Mouse (Mus musculus) limb, embryonic 12.5 days (tissue): Measurements from ENCODE around the gene Letm1. TPM values are rescaled to one million over a fixed set of nuclear protein-coding genes. Genes with fewer than 3 reads are reported as not detected.

Experiments used
- ATAC-seq: fragments of 200-750 bp; cut with Nextera tagmentation; 2 replicates; pipeline ENCODE4 v1.8.0; 2017; ENCODE audit warnings: low read depth, moderate TSS enrichment; ENCODE audit not compliant: insufficient number of reproducible peaks, insufficient read depth, low FRiP score, low TSS enrichment
- H3K27ac ChIP-seq: fragments of 300-500 bp; sonication (generic); 2 replicates; pipeline ENCODE4 v1.5.1; 2016; ENCODE audit warnings: mild to moderate bottlenecking, moderate library complexity
- H3K27me3 ChIP-seq: fragments of 300-500 bp; sonication (generic); 2 replicates; pipeline ENCODE4 v1.6.1; 2016; ENCODE audit warnings: mild to moderate bottlenecking, moderate library complexity
- H3K36me3 ChIP-seq: fragments of 300-500 bp; sonication (generic); 2 replicates; pipeline ENCODE4 v1.6.1; 2016; ENCODE audit warnings: mild to moderate bottlenecking, moderate library complexity
- H3K4me1 ChIP-seq: fragments of 300-500 bp; sonication (generic); replicated peaks from 2 replicates; pipeline ENCODE4 v1.6.1; 2016
- H3K4me2 ChIP-seq: fragments of 300-500 bp; sonication (generic); 2 replicates; pipeline ENCODE4 v1.6.1; 2016; ENCODE audit warnings: mild to moderate bottlenecking, moderate library complexity
- H3K4me3 ChIP-seq: fragments of 300-500 bp; sonication (generic); replicated peaks from 2 replicates; pipeline ENCODE4 v1.5.1; 2016; ENCODE audit warnings: mild to moderate bottlenecking
- H3K9ac ChIP-seq: fragments of 300-500 bp; sonication (generic); replicated peaks from 2 replicates; pipeline ENCODE4 v1.6.1; 2016; ENCODE audit warnings: mild to moderate bottlenecking, moderate library complexity
- H3K9me3 ChIP-seq: fragments of 300-500 bp; sonication (generic); 2 replicates; pipeline ENCODE4 v1.6.1; 2016; ENCODE audit warnings: mild to moderate bottlenecking, moderate library complexity
- WGBS: fragments of 180-500 bp; shearing (Covaris S2); methylation state at CpG from one replicate; pipeline ENCODE4 v1.1.7; 2016; 5-methylcytosine and 5-hydroxymethylcytosine counted together
- polyA plus RNA-seq: library from polyadenylated mRNA; unstranded; fragments of >200 nt; fragmentation: Nextera tagmentation; extraction: Ambion mirVana; gene quantifications from 2 replicates; pipeline ENCODE4 v1.2.1, GENCODE M21; 2016

The Letm1 gene
- polyA plus RNA-seq, 1 experiment from 2014 or later, result 55.7 TPM

DNA sequence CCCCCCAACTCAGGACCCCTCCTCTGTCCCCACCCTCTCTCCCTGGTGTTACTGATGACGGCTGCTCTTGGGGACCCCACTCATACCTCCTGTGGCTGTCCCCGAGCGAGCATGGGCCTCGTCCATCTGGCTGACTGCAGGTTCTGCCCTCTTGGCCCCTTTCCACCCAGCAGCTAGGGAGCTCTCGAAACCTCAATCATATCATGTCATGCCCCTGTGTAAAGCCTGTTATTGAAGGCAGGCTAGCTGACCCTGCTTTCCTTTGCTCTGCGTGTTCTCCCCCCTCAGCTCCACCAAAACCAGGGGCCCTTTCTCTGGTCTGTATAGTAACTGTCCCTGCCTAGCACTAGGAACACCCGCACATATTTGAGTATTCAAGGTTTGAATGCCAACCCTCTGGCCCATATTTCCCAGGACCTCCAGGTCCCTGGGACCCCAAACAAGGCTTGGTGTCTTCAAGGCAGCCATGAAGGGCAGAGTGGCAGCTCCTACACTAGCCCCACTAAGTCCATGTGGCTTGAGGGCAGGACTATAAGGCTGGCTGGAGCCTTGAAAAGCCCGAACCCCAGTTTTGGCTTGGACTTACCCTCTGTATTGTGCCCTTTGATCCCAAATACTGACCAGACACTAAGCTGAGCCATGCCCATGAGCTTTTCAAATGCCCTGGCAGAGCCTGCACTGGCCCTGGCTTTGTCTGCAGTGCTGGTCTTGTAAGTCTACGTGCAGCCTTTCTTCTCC, 76.8 kb downstream of the Letm1 start:
- 39% methylated on average over 9 of the region's 9 CpGs for WGBS
- no peak for ATAC-seq
- no peak overlapping the region for H3K4me3 ChIP-seq
- H3K36me3 ChIP-seq, result no peaks in the 10 kb centered on the region
- H3K4me1 ChIP-seq, result peaks cover 26% of the 10 kb centered on the region
- 0 out of 2 replicates have a peak overlapping the region, but pooled peaks have one; percentile 23 for H3K27ac ChIP-seq
- H3K27me3 ChIP-seq, result peaks cover 11% of the 10 kb centered on the region; the same call in 1 of the 2 replicates
- H3K4me2 ChIP-seq, result no peak overlapping the region
- H3K9me3 ChIP-seq, result no peaks in the 10 kb centered on the region
- H3K9ac ChIP-seq, result no peak overlapping the region

DNA sequence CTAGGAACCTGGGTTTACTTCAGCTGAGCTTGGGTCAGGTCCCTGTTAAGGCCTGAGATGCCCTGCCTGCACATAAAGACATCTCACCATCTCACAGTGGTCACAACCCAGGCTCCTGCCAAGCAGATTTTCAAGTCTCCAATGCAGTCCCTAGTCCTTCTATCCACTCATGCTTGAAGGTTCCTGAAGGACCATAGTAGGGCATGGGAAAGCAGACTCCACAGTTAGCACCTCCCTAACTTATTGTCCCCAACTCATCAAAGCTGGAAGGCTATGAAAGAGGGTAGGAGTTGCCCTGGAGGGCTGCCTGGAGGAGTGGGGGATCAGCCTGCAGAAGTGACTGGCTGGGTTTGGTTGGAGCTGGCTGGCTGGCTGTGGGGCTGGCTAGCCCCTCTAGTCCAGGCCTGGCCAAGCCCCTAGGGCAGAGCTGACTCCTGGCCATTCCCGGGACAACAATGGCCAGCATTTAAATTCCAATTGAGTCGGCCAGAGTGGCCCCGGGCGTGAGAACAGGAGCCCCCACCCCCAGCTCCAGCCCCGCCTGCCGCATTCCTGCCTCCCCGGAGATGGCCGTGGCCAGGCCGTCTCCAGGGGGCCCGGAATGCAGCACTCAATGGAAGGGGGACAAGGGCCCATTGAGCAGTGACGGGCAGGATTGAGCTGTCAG, 77.5 kb downstream of the Letm1 start:
- no peak overlapping the region; the same call in 1 of the 2 replicates for H3K4me2 ChIP-seq

DNA sequence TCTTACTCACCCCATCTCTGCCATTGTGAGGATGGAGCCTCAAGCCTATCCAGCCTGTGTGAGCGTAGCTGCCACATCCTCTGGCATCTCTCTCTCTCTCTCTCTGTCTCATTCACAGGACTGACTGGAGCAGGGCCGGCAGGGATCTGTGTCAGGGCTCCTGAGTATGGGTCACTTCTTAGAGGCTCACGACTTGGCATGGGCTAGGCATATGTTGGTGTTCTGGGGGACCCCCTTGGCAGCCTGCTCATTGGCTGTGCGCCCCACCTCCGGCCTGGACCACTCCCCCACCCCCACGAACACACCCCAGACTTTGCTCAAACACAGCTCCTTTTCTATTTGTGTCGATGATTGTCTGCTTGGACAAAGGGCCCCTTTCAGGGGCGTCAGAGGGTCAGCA, 78.6 kb downstream of the Letm1 start:
- ATAC-seq, result no peak
- H3K27me3 ChIP-seq, result peaks cover 25% of the 10 kb centered on the region
- 73% methylated on average over 8 of the region's 8 CpGs for WGBS

More for the DNA sequence above, 77.5 kb downstream of the Letm1 start:
- Histone ChIP-seq H3K36me3 (no peaks in the 10 kb centered on the region), H3K9ac (no peak overlapping the region), H3K4me1 (peaks cover 33% of the 10 kb centered on the region), H3K27ac (no peak overlapping the region; the same call in 1 of the 2 replicates), H3K4me3 (no peak overlapping the region), H3K27me3 (peaks cover 18% of the 10 kb centered on the region), H3K9me3 (no peaks in the 10 kb centered on the region)
- no peak for ATAC-seq
- 7% methylated on average over 11 of the region's 11 CpGs for WGBS

DNA sequence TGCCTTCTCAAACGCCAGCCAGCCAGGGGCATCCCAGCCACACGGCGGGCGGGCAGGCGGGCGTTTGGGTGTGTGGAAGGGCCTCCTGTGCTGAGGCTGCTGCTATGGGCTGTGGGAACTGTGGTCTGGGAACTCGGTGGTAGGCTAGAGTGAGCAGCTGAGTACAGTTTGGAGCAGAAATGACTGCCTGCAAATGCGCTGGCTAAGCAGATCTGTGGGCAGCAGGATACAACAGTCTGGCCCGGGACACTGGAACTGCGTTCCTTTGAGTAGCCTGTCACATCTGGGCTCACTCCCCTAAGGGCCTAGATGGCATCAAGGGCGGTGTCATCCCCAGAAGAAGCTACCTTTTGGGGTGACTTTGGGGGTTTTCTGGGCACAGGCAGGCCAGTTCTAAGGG, 80.8 kb downstream of the Letm1 start:
- Histone ChIP-seq H3K27ac (no peak overlapping the region), H3K9ac (no peak overlapping the region), H3K36me3 (no peaks in the 10 kb centered on the region), H3K4me2 (no peak overlapping the region), H3K4me3 (no peak overlapping the region), H3K27me3 (peaks cover 39% of the 10 kb centered on the region), H3K9me3 (no peaks in the 10 kb centered on the region), H3K4me1 (peaks cover 62% of the 10 kb centered on the region)
- ATAC-seq, result no peak
- 84% methylated on average over 11 of the region's 11 CpGs for WGBS

More for the DNA sequence above, 78.6 kb downstream of the Letm1 start:
- Histone ChIP-seq H3K4me2 (no peak overlapping the region), H3K9me3 (no peaks in the 10 kb centered on the region), H3K4me1 (peaks cover 44% of the 10 kb centered on the region), H3K27ac (no peak overlapping the region), H3K9ac (no peak overlapping the region), H3K36me3 (no peaks in the 10 kb centered on the region), H3K4me3 (no peak overlapping the region)

DNA sequence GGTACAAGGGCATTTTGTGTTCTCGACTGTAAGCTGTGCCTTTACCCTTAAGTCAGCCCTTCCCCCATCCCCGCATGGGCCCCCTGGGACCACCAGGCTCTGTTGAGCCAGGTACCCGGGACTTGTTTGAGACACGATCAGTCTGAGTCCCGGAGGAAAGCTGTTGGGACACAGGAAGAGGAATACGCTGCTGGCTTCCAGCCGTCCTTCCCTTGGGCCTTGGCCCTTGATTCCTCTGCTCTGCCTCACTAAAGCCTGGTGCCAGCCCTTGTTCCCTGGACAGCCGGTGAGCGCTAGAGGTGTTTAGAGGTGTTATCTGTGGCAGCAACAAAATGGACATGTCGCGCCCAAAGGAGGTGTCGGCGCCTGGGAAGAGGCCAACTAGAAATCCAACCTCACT, 82.6 kb downstream of the Letm1 start:
- peaks cover 47% of the 10 kb centered on the region for H3K27me3 ChIP-seq

DNA sequence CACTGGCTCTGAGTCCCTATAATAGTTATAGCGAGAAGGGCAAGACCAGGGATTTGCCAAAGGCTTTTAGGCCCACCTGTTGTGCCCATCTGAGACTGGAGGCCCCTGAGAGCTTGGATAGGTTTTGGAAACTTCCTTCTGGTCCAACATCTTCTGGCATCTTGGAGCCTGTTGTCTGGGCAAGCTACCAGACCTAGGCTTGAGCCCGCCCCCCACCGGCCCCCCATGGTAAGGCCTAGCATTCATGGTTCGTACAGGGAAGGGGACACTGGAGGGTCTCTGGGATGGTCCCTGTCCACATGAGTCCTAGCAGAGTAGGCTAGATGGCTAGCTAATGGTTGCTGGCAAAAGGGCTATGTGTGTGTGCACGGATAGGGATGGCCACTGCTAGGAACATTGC, 83.9 kb downstream of the Letm1 start:
- ATAC-seq, result no peak
- no peaks in the 10 kb centered on the region for H3K36me3 ChIP-seq
- no peak overlapping the region for H3K4me3 ChIP-seq
- H3K9me3 ChIP-seq, result no peaks in the 10 kb centered on the region
- H3K4me2 ChIP-seq, result no peak overlapping the region
- WGBS, result 85% methylated on average over 5 of the region's 5 CpGs
- H3K4me1 ChIP-seq, result peaks cover 73% of the 10 kb centered on the region
- H3K27me3 ChIP-seq, result peaks cover 47% of the 10 kb centered on the region
- no peak overlapping the region for H3K9ac ChIP-seq
- H3K27ac ChIP-seq, result peak overlapping the region; percentile 67; the same call in 1 of the 2 replicates

More for the DNA sequence above, 82.6 kb downstream of the Letm1 start:
- WGBS, result 37% methylated on average over 13 of the region's 13 CpGs
- Histone ChIP-seq H3K4me2 (no peak overlapping the region), H3K9ac (no peak overlapping the region), H3K4me1 (peaks cover 69% of the 10 kb centered on the region), H3K9me3 (no peaks in the 10 kb centered on the region), H3K36me3 (no peaks in the 10 kb centered on the region), H3K27ac (no peak overlapping the region), H3K4me3 (no peak overlapping the region)
- ATAC-seq, result no peak

DNA sequence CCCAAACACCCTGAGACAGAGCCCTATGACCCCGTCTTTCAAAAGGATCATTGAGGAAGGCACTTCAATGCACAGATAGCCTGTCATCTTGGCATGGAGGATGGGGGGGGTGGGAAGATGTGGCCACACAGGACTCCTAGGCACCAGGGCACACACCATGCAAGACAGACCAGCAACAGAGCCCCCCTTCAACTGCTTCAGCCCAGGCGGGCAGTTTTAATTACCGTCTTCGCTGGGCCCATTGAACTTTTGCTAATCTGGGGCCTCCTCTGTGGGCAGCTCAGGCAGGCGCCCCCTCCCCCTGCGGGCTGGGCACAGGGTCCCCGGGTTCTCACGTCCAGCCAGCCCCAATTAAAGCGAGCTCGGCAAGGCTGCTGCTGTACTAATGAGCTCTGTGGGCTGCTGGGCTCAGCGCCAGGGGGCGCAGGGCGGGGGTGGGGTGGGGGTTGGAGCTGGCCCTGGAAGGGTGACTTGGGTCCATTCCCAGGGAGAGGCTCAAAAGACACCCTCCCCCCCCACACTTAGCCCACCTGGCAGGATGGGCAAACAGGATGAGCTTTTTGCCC, 84.6 kb downstream of the Letm1 start:
- no peak for ATAC-seq
- Histone ChIP-seq H3K27ac (peak overlapping the region; percentile 67), H3K27me3 (peaks cover 47% of the 10 kb centered on the region)

DNA sequence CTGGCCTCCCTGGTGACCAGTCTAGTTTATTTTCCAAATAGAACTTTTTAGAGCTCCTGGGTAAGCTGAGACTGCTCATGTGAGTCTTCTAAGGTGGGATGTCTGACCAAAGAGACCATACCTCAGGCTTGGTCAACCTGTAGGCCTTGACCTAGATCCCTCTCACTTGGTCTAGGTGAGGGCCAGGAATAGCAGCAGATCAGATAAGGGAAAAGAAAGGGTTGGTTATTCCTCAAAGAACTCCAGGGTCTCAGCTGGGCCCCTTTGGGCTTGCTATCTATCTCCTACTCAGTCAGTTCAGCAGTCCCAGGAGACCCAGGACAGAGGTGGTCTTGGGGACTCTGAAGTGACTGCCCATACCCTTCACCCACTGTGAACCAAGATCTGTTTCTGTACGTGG, 85.1 kb downstream of the Letm1 start:
- ATAC-seq, result no peak
- H3K27me3 ChIP-seq, result peaks cover 47% of the 10 kb centered on the region
- H3K4me1 ChIP-seq, result peaks cover 83% of the 10 kb centered on the region
- no peak overlapping the region for H3K4me3 ChIP-seq
- H3K9me3 ChIP-seq, result no peaks in the 10 kb centered on the region
- no peaks in the 10 kb centered on the region for H3K36me3 ChIP-seq
- no peak overlapping the region for H3K4me2 ChIP-seq
- H3K27ac ChIP-seq, result peak overlapping the region; percentile 67
- H3K9ac ChIP-seq, result no peak overlapping the region
- WGBS, result 61% methylated on average over 1 of the region's 1 CpGs

More for the DNA sequence above, 84.6 kb downstream of the Letm1 start:
- Histone ChIP-seq H3K4me2 (no peak overlapping the region), H3K4me3 (no peak overlapping the region), H3K9me3 (no peaks in the 10 kb centered on the region), H3K9ac (no peak overlapping the region), H3K4me1 (peaks cover 78% of the 10 kb centered on the region), H3K36me3 (no peaks in the 10 kb centered on the region)
- WGBS, result 12% methylated on average over 13 of the region's 13 CpGs

DNA sequence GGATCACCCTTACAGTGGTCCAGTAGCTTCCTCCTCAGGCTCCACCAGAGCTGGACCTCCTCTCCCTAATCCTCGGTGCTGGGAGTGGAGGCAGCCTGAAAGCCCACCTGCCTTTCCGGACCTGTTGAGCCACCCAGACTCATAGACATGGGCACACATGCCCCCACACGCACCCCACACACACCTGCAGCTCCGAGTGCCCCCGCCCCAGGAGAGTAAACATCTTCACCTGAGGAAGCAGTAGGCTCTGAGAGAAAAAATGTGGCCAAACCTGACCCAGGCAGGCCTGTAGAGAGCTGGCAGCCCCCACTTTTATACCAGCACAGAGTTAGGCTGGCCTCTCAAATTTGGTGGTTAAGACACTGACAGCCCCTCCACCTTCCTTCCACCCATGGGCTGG, 86.2 kb downstream of the Letm1 start:
- Histone ChIP-seq H3K4me2 (peak overlapping the region; percentile 6; the same call in 1 of the 2 replicates), H3K27me3 (peaks cover 41% of the 10 kb centered on the region), H3K9ac (no peak overlapping the region), H3K9me3 (no peaks in the 10 kb centered on the region), H3K36me3 (no peaks in the 10 kb centered on the region), H3K4me3 (no peak overlapping the region), H3K27ac (no peak overlapping the region; the same call in 1 of the 2 replicates), H3K4me1 (peaks cover 94% of the 10 kb centered on the region)
- 49% methylated on average over 5 of the region's 5 CpGs for WGBS
- ATAC-seq, result no peak

DNA sequence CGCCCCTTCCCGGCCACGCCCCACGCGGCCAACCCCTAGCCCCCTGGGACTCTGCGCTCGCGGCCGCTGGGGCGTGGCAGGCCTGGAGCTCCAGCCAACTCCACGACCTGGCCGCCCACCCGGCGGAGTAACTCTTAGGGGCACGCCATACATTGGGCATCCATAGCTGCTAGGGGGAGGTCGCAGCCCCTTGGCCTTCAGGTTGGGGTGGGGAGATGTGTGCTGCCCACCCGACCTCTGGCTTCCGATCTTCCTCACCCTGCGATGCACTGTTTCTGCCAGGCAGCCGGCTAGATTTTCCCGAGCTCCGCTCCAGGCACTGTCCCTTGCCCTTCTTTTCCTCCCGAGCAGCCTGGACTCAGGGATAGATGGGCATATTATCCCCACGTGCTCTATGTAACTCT, 86.9 kb downstream of the Letm1 start:
- H3K27ac ChIP-seq, result peak overlapping the region; percentile 89
- no peaks in the 10 kb centered on the region for H3K36me3 ChIP-seq
- no peaks in the 10 kb centered on the region for H3K9me3 ChIP-seq
- WGBS, result 4% methylated on average over 24 of the region's 24 CpGs
- H3K4me3 ChIP-seq, result peak overlapping the region; percentile 47
- H3K27me3 ChIP-seq, result peaks cover 35% of the 10 kb centered on the region
- no peak for ATAC-seq
- H3K9ac ChIP-seq, result peak overlapping the region; percentile 77
- peak overlapping the region; percentile 86 for H3K4me2 ChIP-seq
- peaks cover 94% of the 10 kb centered on the region for H3K4me1 ChIP-seq
